Comparison of ENCODE assay signal across 25 mouse cellular contexts in genomic region chr19:38533230-38533629, GRCm38 (mm10). TPM values are rescaled to one million over a fixed set of nuclear protein-coding genes. Genes with fewer than 3 reads are reported as not detected.
"Had no signal": no experiment of that assay in that cellular context is flagged by ENCODE, and none has a peak within 500 bp of the region (broad histone marks: within the 10 kb centered on the region; RNA-seq: fewer than 3 reads in every experiment).

No protein-coding gene starts in this region.

- DNase-seq: kidney, adult 11 months; kidney, adult 9 months; kidney, postnatal 14 days; kidney, postnatal 4 days; liver, postnatal 0 days; lung, embryonic 14.5 days; lung, postnatal 36 days; right cerebral cortex, adult 18-20 months; right cerebral cortex, postnatal 14 days; right cerebral cortex, postnatal 4 days; spleen, adult 18-20 months; thymus, postnatal 25 days had no signal

- H3K4me1 ChIP-seq: megakaryocyte, embryonic 14.5 days; midbrain, embryonic 13.5 days; stomach, embryonic 15.5 days had no signal

- H3K27me3 ChIP-seq: intestine, embryonic 15.5 days; limb, embryonic 12.5 days; megakaryocyte, embryonic 14.5 days; midbrain, embryonic 13.5 days; neural tube, embryonic 13.5 days; stomach, embryonic 15.5 days had no signal

- H3K9me3 ChIP-seq: intestine, embryonic 15.5 days; limb, embryonic 12.5 days; megakaryocyte, embryonic 14.5 days; midbrain, embryonic 10.5 days; midbrain, embryonic 13.5 days; neural tube, embryonic 13.5 days; stomach, embryonic 15.5 days had no signal

- H3K27ac ChIP-seq: intestine, embryonic 15.5 days; limb, embryonic 12.5 days; liver, embryonic 14.5 days; midbrain, embryonic 10.5 days; midbrain, embryonic 13.5 days; neural tube, embryonic 13.5 days; stomach, embryonic 15.5 days had no signal

- H3K4me3 ChIP-seq: intestine, embryonic 15.5 days; limb, embryonic 12.5 days; megakaryocyte, embryonic 14.5 days; midbrain, embryonic 10.5 days; midbrain, embryonic 13.5 days; myocyte; neural tube, embryonic 13.5 days; stomach, embryonic 15.5 days had no signal

- ATAC-seq: intestine, embryonic 15.5 days; liver, postnatal 0 days; lung, postnatal 0 days; midbrain, embryonic 13.5 days; midbrain, embryonic 16.5 days had no signal

- H3K9ac ChIP-seq: intestine, embryonic 15.5 days; limb, embryonic 12.5 days; liver, embryonic 14.5 days; liver, postnatal 0 days; lung, embryonic 14.5 days; midbrain, embryonic 13.5 days; neural tube, embryonic 13.5 days; stomach, embryonic 15.5 days had no signal

- H3K36me3 ChIP-seq: intestine, embryonic 15.5 days; limb, embryonic 12.5 days; midbrain, embryonic 10.5 days; midbrain, embryonic 13.5 days; neural tube, embryonic 13.5 days; stomach, embryonic 15.5 days had no signal

- H3K4me2 ChIP-seq: intestine, embryonic 15.5 days; limb, embryonic 12.5 days; liver, embryonic 11.5 days; lung, embryonic 14.5 days; midbrain, embryonic 13.5 days; neural tube, embryonic 13.5 days; stomach, embryonic 15.5 days had no signal

RNA-seq across cellular contexts. Expression of gene Plce1, which starts 52.3 kb away (rescaled TPM):
- total RNA-seq: monocyte, adult 5-6 weeks had no signal
